Mouse (Mus musculus) erythroblast, embryonic 14.5 days (primary cell): ENCODE results near the gene Nkd1.

ENCODE experiments used
- GATA1 ChIP-seq: IDR thresholded peaks from 2 replicates; pipeline ENCODE4 v1.6.1; 2012; ENCODE audit warnings: low read length, inconsistent platforms, mixed read lengths
- TAL1 ChIP-seq: IDR thresholded peaks from 3 replicates; pipeline ENCODE4 v1.6.1; 2012; ENCODE audit warnings: low read length, inconsistent platforms, mixed read lengths

DNA sequence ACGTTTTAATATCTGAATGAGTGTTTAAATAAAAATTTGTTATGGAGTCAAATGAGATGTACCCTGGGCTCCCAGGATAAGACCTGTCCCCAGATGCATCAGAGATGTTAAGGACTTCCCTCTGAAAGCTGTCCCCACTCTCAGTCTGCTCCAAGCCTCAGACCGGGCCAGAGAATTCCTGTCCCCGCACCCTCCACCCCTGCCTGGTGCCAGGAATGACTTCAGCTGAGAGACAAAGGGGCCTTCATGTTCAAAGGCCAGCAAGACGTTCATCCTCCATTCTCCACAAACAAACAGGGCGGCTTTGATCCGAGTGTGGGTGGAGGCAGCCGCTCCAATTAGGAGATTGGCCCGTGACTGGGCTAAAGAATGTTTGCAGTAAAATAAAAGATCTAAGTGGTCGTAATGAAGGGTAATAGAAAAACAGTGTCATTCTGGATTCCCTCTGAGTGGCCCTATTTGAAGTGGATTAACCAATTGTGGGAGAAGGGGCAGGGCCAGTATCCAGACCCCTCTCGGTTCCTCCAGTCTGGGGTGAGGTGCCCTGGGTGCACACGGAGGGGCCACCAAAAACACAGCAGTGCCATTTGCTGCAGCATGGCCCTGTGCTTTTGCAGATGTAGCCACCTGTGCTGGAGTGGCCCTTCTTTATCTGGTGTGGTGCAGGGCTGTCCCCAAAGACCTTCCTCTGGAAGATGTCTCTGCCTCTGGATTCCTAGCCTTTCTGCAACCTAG, 25.9 kb upstream of the Nkd1 start:
- TF ChIP-seq GATA1 (no peak), TAL1 (no peak)
